Mouse (Mus musculus) adrenal gland, postnatal 10 days (tissue): Measurements from ENCODE around the gene Pomc. TPM values are rescaled to one million over a fixed set of nuclear protein-coding genes. Genes with fewer than 3 reads are reported as not detected.
"Not testable (repeated sequence)": the region's sequence is repeated elsewhere in the genome, so short reads cannot be mapped to it uniquely, and the experiment has no call there.

Experiments used
- DNase-seq: peaks from one replicate; pipeline ENCODE4 v3.0.0; 2021; ENCODE audit warnings: mixed read lengths
- long read RNA-seq, 2 experiments: library from polyadenylated mRNA; stranded (forward); transcript quantifications; one replicate each; pipeline ENCODE4 v2.0.0; 2021
- total RNA-seq, 2 experiments: library from RNA; stranded (reverse); gene quantifications; 2 replicates each; pipeline ENCODE4 v1.2.3; 2021

Gene Pomc
- 1 to 10 TPM in 1 of 2 experiments, under 1 TPM in 1; 0.45 to 1.1 TPM for total RNA-seq
- long read RNA-seq, experiment 1, partial matches to known transcripts, result 0 of 2 reads
- long read RNA-seq, experiment 1, other reads (novel, unspliced or antisense), result 2 of 2 reads
- long read RNA-seq, experiment 2, partial matches to known transcripts, result 0 of 1 reads
- long read RNA-seq, experiment 2, other reads (novel, unspliced or antisense), result 1 of 1 reads

- no peak for DNase-seq
These were observed at the start of gene Pomc for GRCm38 (mm10) chr12:3954651-3955050. Gene Pomc (plus strand): TSS chr12:3954951.

DNA sequence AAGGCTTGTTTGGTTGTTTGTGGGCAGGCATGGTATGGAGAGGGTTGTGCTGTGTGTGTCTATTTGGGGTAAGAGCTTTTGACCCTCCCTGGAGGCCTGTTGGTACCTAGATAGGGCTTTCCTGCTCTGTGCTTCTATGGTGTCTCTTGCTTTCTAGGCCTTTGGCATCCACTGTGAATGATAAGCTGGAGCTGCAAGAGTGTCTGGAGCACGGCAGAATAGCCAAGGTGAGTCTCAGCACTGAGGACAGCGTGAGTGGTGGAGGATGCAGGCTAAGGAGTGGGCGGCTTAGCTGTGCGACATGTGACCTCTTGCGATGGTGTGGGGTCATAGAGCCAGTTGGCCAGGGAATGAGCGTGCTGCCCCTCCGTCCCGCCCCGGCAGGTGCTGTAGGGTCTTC, 49.3 kb upstream of the Pomc start:
- DNase-seq, result no peak

DNA sequence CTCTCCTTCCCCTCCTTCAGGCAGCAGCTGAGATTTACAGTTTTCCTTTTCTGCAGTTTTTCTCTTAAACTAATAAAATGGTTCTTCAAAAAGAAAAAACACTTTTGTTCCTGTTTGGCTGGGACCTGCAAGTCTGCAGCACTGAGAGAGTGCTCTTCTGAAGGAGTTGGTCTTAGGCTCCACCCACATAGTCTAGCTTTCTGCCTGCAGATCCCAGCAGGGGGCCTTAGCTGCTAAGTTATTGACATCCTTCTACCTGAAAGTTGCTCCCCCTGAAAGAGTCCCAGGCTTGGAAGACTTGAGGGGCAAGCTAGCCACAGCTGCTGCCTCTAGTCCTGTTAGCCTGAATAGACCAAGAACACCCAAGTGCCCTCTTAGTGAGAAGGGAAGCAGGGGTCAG, 48.4 kb upstream of the Pomc start:
- DNase-seq, result no peak

DNA sequence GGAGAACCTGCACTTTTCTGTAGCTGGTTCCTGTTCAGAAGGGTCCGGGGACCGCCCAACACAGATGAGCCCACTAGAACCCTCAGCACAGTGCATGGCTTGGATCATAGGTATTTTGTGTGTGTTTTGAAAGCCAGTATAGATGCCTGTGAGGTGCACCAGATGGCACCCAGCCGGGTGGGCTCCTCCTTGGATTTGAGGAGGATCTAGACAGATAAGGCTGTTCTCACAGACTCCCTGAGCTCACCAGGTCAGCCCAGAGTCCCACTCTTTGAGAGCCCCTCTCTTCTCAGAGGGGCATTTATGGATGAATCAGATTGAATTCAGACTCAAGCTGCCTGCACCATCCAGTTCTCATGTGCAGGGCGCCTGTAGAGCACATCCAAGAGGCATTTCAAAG, 47.7 kb upstream of the Pomc start:
- DNase-seq, result no peak

- DNase-seq, result no peak
These were observed 47.3 kb upstream of the Pomc start for GRCm38 (mm10) chr12:3907418-3907817.

GRCm38 (mm10) chr12:3910466-3911093, 44.2 kb upstream of the Pomc start:
- no peak for DNase-seq

GRCm38 (mm10) chr12:3911831-3912348, 42.9 kb upstream of the Pomc start:
- no peak for DNase-seq

GRCm38 (mm10) chr12:3915852-3916251, 38.9 kb upstream of the Pomc start:
- DNase-seq, result no peak

- DNase-seq, result no peak
These were observed 36.9 kb upstream of the Pomc start for GRCm38 (mm10) chr12:3917668-3918341.

- no peak for DNase-seq
These were observed 36.2 kb upstream of the Pomc start for GRCm38 (mm10) chr12:3918577-3918976.

- no peak for DNase-seq
These were observed 35.3 kb upstream of the Pomc start for GRCm38 (mm10) chr12:3919423-3919822.

DNA sequence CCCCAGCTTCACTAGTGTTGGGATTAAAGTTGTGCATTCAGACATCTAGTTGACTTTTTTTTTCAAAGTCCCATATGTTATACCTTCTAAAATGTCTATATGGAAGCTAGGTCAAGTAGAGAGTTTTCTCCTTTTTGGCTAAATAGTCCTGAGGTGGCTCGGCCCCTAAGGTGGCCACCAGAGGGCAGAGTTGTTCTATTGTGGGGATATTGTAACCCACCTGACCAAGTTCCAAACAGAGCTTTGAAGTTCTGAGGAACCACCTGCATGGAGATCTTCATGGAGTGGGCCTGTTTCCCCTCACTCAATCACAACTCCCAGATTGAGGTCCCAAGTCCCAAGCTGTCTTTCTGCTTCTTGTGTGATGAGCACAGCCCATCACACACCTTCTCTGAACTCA, 28.6 kb upstream of the Pomc start:
- DNase-seq, result peak; percentile 85

DNA sequence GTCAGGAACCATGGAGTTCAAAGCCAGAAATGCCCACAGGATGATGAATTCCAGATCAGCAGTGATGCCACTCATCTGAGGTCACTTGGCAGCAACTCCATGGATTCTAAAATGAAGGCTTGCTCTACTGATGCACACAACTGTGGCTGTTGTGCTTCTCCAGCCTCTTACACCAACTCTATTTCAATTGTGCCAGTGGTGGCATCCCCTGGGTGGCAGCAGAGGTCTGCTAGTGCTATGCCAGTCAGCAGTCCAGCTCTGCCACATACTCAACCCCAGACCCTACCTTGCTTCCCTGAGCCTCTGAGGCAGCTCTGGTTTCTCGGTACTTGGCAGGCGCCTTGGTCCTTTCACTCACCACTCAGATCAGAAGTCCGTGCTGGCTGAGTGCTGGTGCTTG, 25.9 kb upstream of the Pomc start:
- DNase-seq, result peak; percentile 46

GRCm38 (mm10) chr12:3930090-3930865, 24.5 kb upstream of the Pomc start:
- DNase-seq, result not testable (repeated sequence)

GRCm38 (mm10) chr12:3942026-3942425, 12.7 kb upstream of the Pomc start:
- no peak for DNase-seq

- no peak for DNase-seq
These were observed 10.2 kb upstream of the Pomc start for GRCm38 (mm10) chr12:3944454-3945073.

GRCm38 (mm10) chr12:3947503-3947902, 7.2 kb upstream of the Pomc start:
- DNase-seq, result no peak

DNA sequence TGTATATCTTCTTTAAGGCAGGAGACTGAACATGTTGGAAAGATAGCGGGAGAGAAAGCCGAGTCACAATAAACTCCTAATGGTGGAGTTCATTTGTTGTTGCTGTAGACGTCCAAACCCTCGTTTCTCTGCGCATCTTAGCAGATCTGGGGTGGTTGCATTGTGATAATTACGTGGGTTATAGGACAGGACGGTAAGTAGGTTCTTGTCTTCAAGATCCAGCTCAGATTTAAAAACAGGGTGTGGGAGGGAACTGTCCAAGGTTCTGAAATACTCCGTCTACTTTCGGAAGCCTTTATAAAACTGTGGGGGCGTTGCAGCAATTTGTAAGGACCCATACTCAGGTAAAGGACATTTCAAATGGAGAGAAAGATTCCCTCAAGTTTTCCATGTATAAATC, 620 bp downstream of the Pomc start:
- DNase-seq, result peak; percentile 32

DNA sequence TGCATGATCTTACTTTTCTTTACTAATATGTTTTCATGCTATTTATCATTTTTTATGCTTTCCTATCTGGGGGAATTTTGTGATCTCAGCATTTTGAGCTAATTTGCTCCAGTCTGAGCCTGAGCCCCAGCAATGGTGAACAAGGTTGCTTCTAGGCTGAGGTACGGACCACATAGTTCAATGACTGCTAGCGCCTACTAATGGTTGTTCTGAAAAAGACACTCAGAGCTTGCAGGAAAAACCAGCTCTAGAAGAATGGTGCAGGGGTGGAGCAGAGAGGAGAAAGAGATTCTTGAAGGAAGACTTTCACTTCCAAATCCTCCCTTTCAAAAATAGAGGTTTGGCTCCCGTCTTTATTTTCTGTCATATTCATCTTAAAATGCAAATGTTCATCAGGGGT, 1.6 kb downstream of the Pomc start:
- DNase-seq, result no peak

GRCm38 (mm10) chr12:3959791-3960543, 5.2 kb downstream of the Pomc start:
- peak; percentile 89 for DNase-seq

GRCm38 (mm10) chr12:3960553-3960952, 5.8 kb downstream of the Pomc start:
- peak; percentile 27 for DNase-seq
